Mouse (Mus musculus): ENCODE measurements around the gene Rft1.
A peak's percentile ranks its signal among the peaks of the same experiment; 100 is the strongest.

The Rft1 gene

DNA sequence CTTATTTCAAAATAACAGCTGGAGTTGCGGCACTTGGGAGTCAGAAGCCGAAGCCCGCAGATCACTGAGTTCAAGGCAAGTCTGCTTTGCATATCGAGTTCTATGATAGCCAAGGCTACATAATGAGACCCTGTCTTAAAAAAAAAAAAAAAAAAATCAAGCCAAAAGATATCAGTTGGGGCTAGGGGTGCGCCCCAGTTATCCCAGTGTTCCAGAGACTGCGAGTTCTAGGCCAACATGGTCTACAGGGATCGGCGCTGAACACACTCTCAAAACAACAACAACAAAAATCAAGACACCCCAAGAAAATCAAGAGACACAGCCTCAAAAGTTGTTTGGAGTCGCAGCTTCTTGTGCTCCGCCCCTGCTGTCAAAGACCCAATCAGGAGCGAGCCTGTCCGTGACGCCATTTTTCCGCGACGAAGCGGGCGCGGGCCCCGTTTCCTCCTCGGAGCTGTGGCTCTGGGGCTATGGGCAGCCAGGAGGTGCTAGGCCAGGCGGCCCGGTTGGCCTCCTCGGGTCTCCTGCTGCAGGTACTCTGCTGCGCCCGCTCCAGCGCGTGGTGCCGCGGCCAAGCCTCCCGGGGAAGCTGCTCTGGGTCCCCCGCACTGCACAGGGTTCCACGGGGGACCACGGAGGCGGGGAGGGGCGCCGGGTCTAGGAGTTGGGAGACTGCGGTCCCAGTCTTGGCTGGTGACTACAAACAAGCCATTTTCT is at the start of gene Rft1:
TSS of gene Rft1 (plus strand) at position 418 of the 717 bp plus-strand sequence.
- DNase-seq: peak; percentile 98

DNA sequence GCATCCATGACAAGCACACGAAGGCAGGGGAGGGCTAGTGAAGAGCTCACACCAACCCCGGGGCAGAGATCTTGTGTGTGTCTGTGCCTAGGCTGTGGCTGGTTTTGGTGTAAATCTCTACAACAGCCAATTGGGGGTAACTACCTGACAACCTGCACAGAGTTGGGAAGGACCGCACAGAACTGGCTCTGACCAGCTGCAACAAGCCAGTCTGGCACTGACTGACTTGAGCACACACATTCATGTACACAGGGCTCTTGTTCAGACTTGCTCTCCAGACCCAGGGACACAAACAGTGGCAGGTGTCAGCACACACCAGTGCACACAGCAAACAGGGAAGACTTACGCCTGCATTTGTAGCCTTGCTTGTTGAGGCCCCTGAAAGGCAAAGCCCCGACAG is 47.3 kb upstream of the Rft1 start:
- no peak for DNase-seq

GRCm38 (mm10) chr14:30607696-30608095 is 46.5 kb upstream of the Rft1 start:
- DNase-seq: peak; percentile 69

- peak; percentile 54 for DNase-seq
These were observed 46.0 kb upstream of the Rft1 start for GRCm38 (mm10) chr14:30608176-30608575.

GRCm38 (mm10) chr14:30609499-30609898 is 44.7 kb upstream of the Rft1 start:
- no peak for DNase-seq

DNA sequence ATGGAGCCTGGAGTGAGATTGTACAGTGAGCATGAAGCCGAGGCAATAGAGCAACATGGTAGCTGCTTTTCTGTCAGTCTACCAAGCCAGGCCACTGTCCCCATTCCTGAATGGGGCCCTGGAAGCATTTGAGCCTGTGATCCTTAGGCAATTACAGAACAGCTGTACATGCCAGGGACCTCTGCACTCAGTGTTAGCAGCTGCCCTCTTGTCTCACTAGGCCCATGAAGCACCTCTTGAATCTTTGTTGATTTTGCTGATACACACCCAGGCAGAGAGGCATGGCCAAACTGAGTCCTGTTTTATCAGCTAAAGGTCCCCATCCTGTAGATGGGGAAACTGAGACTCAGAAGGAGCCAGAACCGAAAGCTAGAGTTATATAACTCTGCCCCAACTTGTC is 43.9 kb upstream of the Rft1 start:
- DNase-seq: peak; percentile 73

GRCm38 (mm10) chr14:30610940-30611339 is 43.2 kb upstream of the Rft1 start:
- no peak for DNase-seq

GRCm38 (mm10) chr14:30612523-30612922 is 41.6 kb upstream of the Rft1 start:
- DNase-seq: peak; percentile 86

- no peak for DNase-seq
These were observed 41.0 kb upstream of the Rft1 start for GRCm38 (mm10) chr14:30612962-30613715.

DNA sequence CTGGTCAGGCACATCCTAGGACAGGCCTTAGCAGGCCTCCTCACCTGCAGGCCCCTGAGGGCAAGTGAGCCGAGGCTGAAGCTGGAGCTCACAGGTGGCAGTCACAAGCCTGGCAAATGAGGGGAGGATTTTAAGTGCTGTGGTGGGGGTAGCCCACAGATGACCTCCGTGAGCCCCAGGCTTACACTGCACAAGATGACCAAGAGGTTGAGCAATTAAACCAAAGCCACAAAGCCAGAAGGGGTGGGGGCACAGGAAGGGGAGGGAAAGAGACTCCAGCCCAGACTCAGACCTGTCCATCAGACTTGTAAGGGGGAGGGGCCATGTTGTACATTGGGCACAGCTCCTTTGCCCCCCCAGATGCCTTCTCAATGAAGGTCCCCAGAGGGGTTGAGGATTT is 37.4 kb upstream of the Rft1 start:
- peak; percentile 42 for DNase-seq

DNA sequence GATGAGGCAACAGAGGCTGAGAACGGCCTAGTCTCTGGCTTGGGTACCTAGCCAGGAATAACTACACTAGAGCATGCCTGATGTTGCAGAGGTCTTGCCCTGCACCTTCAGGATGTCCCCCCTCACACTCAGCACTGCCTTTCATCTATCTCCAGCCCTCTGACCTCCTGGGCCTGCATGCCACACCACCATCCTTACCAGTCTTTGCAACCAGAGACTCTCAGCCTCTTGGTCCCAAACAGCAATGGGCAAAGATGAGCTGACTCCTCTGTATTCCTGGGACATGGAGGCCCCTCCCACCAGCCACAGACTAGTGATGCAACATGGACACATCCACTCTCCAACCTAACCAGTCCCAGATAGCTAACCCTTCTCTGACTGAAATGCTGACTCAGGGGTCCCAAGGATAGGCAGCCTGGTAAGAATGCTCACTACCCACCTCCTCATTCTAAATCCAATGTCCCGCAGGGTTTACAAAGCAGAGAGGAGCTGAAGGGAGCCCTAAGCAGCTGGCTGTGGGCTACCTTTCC is 35.3 kb upstream of the Rft1 start:
- DNase-seq: no peak

- no peak for DNase-seq
These were observed 34.1 kb upstream of the Rft1 start for GRCm38 (mm10) chr14:30619982-30620578.

- DNase-seq: peak; percentile 63
These were observed 32.0 kb upstream of the Rft1 start for GRCm38 (mm10) chr14:30622130-30622529.

DNA sequence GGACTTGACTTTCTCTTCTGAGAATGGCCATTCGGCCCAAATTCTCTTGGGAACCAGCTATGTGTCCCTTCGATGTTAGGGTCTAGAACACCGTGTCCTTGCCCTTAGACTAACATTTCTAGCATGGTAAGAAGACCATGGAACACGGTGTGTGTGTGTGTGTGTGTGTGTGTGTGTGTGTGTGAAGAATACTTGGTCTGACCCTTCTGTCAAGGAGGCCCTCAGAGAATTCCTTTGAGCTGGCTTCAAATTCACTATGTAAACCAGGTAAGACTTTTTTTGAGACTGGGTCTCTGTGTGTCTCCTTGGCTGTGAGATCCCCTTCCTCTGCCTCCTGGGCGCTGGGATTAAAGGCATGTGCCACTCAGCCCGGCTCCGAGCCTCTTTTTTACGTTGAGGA is 31.6 kb upstream of the Rft1 start:
- peak; percentile 66 for DNase-seq

- peak; percentile 60 for DNase-seq
These were observed 29.9 kb upstream of the Rft1 start for GRCm38 (mm10) chr14:30624277-30624721.

DNA sequence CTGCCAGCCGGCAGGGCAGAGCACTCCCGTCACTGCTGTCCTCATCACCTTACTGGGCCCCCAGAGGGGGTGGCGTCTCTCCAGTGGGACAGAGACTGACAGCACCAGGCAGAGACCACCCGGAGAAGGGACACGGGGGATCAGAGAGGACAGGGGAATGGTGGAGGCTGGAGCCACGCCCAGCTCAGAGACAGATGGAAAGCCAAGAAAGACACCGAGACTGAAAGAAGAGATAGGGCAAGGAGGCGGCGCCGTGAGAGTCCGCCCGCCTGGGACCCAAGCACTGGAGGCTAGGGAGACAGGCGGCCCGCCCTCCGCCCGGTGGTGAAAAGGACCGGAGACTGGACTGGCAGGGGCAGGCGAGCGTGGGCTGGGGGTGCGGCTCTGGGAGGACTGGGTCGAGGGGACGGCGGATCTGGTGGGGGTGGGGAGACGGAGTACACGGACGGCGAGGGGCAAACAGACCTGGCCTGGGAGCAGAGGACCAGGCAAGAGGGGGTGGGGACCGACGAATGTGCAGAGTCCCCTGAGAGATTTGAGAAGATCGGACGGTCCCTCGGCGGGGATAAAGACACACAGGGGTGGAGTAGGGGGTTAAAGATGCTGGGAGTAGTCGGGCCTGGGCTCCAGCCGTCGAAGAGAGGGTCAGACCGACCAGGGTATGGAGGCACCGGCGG is 28.9 kb upstream of the Rft1 start:
- peak; percentile 62 for DNase-seq

- DNase-seq: peak; percentile 88
These were observed 28.1 kb upstream of the Rft1 start, which contains the start of gene Prkcd for GRCm38 (mm10) chr14:30625856-30626726. TSS of gene Prkcd (minus strand) at chr14:30626210.

DNA sequence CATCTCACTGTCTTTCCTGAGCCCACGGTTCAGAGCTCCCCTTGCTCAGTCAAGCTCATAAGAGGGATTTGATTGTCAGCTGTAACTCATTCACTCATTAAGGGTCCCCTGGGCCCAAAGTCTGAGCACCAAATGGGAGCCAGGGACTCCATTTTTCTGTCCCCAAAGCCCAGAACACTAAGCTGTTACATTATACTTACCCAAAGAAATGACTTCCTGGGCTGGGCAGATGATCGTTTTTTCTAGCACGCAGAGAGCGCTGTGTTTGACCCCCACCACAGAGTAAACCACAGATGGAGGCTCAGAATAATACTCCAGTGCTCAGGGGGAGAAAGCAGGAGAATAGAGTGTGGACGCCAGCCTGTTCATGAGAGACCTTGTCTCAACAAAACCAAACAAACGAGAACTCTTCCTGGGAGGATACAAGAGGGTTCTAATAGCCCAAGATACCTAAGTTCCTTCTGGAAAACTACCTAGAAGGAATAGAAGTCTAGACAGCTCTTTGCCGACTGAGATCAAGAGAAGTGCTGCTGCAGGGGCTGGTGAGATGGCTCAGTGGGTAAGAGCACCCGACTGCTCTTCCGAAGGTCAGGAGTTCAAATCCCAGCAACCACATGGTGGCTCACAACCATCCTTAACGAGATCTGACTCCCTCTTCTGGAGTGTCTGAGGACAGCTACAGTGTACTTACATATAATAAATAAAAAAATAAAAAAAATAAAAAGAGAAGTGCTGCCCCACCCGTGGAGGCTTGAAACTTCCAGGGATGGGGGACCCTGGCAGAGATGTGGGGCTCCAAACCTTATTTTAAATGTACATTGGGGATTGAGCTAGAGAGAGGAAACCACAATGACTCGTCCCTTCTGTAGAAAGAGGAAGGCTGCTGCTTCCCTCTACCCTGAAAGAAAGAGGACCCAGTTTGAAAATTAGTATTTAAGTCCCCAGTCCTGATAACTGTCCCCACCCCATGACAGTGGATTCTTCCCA is 27.1 kb upstream of the Rft1 start:
- DNase-seq: no peak

GRCm38 (mm10) chr14:30628235-30628634 is 25.9 kb upstream of the Rft1 start:
- DNase-seq: no peak

DNA sequence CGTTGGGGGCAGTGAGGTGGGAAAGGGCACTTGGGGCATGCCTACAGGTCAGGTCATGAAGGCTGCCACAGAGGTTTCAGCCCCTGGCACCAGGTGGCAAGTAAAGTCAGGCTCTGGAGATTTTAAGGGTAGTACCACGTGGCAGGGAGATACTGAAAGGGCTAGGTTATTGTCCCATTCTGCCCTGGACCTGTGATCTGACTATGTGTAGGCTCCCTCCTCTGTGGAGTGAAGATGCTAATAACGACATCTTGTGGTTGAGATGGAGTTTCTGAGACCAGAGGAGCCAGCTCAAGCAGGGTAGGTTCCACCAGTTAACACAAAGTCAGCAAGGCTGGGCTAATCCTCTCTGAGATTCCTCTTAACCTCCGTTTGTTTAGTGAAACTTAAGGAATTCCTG is 24.3 kb upstream of the Rft1 start:
- DNase-seq: no peak

Data from lung, postnatal 36 days (tissue).